Mouse (Mus musculus) G1E (cell line): ENCODE results near the gene Sh3tc1.

ENCODE experiments used
- CTCF ChIP-seq: IDR thresholded peaks from 2 replicates; pipeline ENCODE4 v1.5.1; 2012; ENCODE audit warnings: low read depth, low read length, inconsistent platforms, mixed read lengths
- GATA1 ChIP-seq: IDR thresholded peaks from 2 replicates; pipeline ENCODE4 v1.6.1; 2012; ENCODE audit warnings: borderline replicate concordance, low read length, inconsistent platforms, mixed read lengths
- GATA2 ChIP-seq: IDR thresholded peaks from 2 replicates; pipeline ENCODE4 v1.6.1; 2012; ENCODE audit warnings: low read depth, low read length, inconsistent platforms, borderline replicate concordance
- TAL1 ChIP-seq: conservative IDR thresholded peaks from 2 replicates; pipeline ENCODE4 v1.6.1; 2012; ENCODE audit warnings: low read depth, low read length, inconsistent platforms, mixed read lengths

DNA sequence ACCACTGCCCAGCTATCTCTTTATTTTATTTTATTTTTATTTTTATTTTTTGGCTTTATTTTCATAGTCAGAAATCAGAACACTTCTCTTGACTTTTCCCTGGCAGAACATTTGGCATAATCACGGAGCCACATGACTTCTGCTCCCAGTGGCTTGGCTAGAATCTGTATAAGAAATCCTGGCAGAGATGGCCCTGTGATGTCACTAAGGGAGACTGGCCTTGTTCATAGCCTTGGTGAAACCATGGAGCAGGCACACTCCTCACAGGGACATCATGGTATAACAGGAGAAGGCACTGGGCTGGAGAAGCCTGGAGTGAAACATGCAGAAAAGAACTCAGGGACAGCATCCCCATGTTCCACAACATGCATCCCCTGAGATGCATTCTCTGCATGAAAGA is 10.2 kb upstream of the Sh3tc1 start:
- TF ChIP-seq TAL1 (no peak), CTCF (no peak), GATA1 (no peak), GATA2 (no peak)
